Mouse (Mus musculus): ENCODE results near the gene Hhipl1.

Hhipl1 gene

DNA sequence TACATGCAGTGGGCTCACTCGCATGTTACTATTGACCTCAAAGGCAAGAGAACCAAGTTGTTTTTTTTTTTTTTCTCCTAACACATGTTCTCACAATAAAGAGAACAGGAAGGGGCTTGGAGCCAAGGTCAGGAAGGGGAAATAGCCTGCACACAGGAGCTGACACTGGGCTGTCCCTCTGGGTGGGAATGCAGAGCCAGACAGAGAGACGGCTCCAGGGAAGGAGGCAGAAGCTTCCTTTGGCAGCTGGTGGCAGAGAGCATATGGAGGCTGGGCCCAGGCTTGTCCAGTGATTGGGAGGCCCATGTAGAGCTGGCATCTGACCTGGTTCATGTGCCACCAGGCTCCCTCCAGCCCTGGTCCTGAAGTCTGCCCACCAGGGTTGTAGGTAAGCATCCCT is 61.8 kb downstream of the Hhipl1 start:
- DNase-seq, result no peak

DNA sequence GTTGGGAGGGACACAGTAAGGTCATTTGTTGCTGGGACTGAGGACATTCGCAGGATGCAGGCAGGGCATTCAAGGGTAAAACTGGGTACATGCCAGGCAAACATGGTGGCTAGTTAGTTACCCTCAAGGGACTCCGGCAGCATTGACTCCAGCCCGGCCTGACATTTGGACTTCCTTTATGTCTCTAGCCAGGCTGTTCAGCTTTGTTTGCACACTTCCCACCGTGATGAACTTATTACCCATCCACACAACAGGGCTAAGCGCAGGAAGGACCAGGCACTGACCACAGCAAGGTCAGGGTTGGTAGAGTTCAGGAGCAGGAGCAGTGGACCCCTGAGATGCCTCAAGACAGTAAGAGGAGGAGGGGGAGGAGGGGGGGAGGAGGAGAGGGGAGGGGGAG is 62.9 kb downstream of the Hhipl1 start:
- no peak for DNase-seq

DNA sequence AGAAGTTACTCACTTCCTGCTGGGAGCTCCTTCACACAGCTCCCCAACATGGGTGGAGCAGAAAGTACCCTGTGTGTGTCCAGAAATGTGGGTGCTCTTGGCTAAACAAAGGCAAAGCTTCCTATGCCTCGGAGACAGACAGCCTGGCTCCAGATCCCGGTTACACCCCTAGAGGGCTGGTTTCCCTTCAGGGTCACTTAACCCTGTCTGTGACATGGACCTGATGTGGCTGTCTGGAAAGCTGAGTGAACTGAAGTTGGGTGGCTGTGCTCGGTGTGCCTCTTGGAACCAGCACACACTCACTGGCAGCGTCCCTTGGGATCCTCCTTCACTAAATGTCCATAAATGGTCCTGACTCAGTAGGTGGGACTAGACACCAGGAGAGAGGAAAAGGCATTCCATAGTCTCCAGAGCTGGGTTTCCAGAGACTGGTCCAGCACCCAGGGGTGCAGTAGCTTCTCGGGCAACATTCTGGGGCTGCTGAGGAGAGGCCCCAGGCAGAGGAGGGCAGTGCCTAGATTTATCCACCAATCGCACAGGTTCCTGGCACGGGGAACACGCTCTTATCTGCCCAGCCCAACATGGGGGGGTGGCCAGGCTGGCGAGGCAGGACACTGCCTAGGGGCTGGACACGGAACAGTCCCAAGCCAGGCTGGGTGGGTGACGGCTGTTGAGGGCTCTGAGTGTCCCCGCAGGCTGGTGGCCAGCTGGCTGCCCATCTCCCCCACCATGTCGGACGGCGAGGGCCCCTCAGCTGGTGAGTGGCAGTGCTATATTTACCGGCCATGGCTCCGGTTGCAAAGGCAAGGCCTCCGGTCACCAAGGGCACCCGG is 64.7 kb downstream of the Hhipl1 start, which contains the start of gene Eml1:
Gene Eml1 (plus strand): TSS at position 362 of the 833 bp plus-strand sequence.
- DNase-seq, result no peak

DNA sequence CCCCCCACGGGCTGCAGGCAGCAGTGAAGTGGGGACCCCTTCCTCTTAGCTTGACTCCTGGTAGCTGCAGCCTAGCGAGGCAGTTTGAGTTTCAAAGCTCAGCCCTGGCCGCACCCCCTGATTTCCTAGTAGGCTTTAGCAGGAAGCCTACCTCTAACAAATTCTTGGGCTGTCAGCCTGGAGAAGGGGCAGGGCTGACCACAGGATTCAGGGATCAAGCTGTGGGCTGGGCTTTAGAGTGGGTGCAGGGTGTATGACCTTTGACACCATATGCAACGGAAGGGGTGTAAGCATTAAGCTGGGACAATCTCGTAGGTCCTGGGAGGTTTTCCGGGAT is 65.3 kb downstream of the Hhipl1 start:
- DNase-seq, result no peak

- no peak for DNase-seq
These were observed 66.2 kb downstream of the Hhipl1 start for GRCm38 (mm10) chr12:108372241-108372640.

DNA sequence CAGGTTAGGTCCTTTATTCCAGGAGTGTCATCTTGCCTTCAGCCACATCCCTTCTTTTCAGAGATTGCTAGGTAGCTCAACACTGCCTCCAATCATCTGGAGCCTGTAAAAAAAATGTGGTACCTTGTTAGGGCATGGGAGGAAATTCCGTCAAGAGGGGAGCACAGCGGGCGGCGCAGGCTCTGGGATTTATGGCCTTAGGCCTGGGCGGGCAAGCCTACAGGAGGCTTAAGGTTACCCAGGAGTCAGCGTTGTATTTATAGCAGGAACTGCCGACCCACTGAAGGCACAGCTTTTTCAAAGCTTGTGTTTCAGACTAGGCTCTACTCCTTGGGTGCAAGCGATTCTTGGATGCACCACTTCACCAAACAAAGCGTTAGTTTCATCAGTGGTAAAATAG is 67.5 kb downstream of the Hhipl1 start:
- DNase-seq, result no peak

DNA sequence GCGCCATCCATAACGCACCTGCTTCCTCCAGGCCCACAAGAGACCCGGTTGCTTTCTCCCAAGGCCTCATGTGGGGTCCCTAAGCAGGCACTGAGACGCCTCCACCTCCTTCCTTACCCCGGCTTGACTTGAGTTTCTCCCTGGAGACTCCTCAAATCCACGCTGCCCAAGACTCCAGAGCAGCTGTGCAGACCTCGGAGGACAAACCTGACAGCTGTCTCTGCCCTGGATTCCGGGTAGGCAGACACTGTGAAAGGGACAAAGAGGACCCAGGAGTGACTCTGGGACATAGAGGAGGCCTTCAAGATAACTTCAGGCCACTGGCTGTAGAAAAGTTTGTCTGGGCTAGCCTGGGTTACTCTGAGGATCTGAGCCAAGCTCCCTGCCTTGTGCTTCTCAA is 68.6 kb downstream of the Hhipl1 start:
- no peak for DNase-seq

DNA sequence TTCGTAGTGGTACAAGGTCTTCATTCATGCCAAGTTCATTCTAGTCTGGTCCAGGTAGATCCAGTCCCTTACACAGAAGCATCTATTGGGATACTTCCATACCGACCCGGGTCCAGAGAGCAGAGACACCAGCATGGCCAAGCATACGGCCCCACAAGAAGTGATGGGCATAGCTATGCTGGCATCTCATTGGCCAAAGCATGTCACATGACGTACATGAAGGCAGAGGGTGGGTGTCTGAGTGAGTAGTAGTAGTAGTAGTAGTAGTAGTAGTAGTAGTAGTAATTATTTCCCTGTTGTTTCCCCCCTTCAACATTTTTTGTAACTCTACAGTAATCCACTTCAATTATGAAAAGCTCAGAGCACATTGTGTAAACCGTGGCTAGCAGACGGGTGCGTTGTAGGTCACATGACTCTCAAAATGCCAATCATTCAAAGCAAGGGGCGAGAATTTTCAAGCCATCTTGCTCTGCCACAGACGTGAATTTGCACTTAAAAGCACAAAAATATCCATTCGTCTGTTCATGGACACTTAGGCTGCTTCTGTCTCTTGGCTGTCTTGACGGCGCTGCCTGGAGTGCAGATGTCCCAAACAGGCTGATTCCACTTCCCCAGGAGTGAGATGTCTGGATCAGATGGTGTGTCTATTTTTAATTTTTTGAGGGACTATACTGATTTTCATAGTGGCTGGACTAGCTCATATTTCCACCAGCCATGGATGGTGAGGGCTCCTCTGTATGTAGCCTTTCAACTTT is 72.5 kb downstream of the Hhipl1 start:
- no peak for DNase-seq
